ENCODE assay signal across 7 mouse cellular contexts in genomic region chr4:136310229-136311041, GRCm38 (mm10). TPM values are rescaled to one million over a fixed set of nuclear protein-coding genes. Genes with fewer than 3 reads are reported as not detected.
DNase-seq lines count a peak whose midpoint lies in the region; ATAC-seq lines count a peak whose summit lies in the region.

TSS of gene Hnrnpr (plus strand) at chr4:136310942.

- under 1% methylated on average over 65 of the region's 65 CpGs for WGBS in embryonic facial prominence, embryonic 12.5 days
- under 1% methylated on average over 60 of the region's 65 CpGs for WGBS in limb, embryonic 11.5 days
- WGBS in midbrain, embryonic 14.5 days: under 1% methylated on average over 59 of the region's 65 CpGs

- no peaks in the 10 kb centered on the region; the same call in 1 of the 2 replicates for H3K36me3 ChIP-seq in embryonic facial prominence, embryonic 12.5 days
- no peaks in the 10 kb centered on the region for H3K36me3 ChIP-seq in limb, embryonic 11.5 days (ENCODE audit: control insufficient read depth, insufficient read depth, low read length)
- no peaks in the 10 kb centered on the region for H3K36me3 ChIP-seq in midbrain, embryonic 14.5 days (ENCODE audit: control insufficient read depth, insufficient read depth, low read length)

- peak within 1 kb of the TSS; percentile 99 for H3K4me3 ChIP-seq in embryonic facial prominence, embryonic 12.5 days
- H3K4me3 ChIP-seq in limb, embryonic 11.5 days (ENCODE audit: low read depth, low read length): peak within 1 kb of the TSS; percentile 100
- peak within 1 kb of the TSS; percentile 100 for H3K4me3 ChIP-seq in midbrain, embryonic 14.5 days (replicated peaks; ENCODE audit: low read depth, low read length)

- peaks cover 30% of the 10 kb centered on the region for H3K4me1 ChIP-seq in embryonic facial prominence, embryonic 12.5 days
- peaks cover 9% of the 10 kb centered on the region for H3K4me1 ChIP-seq in limb, embryonic 11.5 days (ENCODE audit: control insufficient read depth, insufficient read depth, low read length)
- peaks cover 38% of the 10 kb centered on the region for H3K4me1 ChIP-seq in midbrain, embryonic 14.5 days (ENCODE audit: control insufficient read depth, insufficient read depth, low read length)

- peak; percentile 100 for ATAC-seq in embryonic facial prominence, embryonic 12.5 days (ENCODE audit: insufficient number of reproducible peaks, insufficient read depth, low FRiP score, low TSS enrichment)
- peak; percentile 98 for ATAC-seq in limb, embryonic 11.5 days (ENCODE audit: insufficient number of reproducible peaks, low FRiP score, low TSS enrichment, low read depth)
- ATAC-seq in midbrain, embryonic 14.5 days (ENCODE audit: low FRiP score, low TSS enrichment): peak; percentile 99

- H3K9me3 ChIP-seq in embryonic facial prominence, embryonic 12.5 days: no peaks in the 10 kb centered on the region
- no peaks in the 10 kb centered on the region for H3K9me3 ChIP-seq in limb, embryonic 11.5 days (ENCODE audit: control insufficient read depth, low read length)
- H3K9me3 ChIP-seq in midbrain, embryonic 14.5 days (ENCODE audit: control insufficient read depth, low read length): no peaks in the 10 kb centered on the region

- peak within 1 kb of the TSS; percentile 99 for H3K27ac ChIP-seq in embryonic facial prominence, embryonic 12.5 days
- H3K27ac ChIP-seq in limb, embryonic 11.5 days (replicated peaks; ENCODE audit: low read depth, low read length): peak within 1 kb of the TSS; percentile 100
- peak within 1 kb of the TSS; percentile 98 for H3K27ac ChIP-seq in midbrain, embryonic 14.5 days (replicated peaks; ENCODE audit: low read depth, low read length)

- H3K4me2 ChIP-seq in embryonic facial prominence, embryonic 12.5 days (replicated peaks): peak within 1 kb of the TSS; percentile 74
- peak within 1 kb of the TSS; percentile 62 for H3K4me2 ChIP-seq in limb, embryonic 11.5 days (ENCODE audit: low read depth, severe bottlenecking)
- H3K4me2 ChIP-seq in midbrain, embryonic 14.5 days (ENCODE audit: low read length): peak within 1 kb of the TSS; percentile 87

- H3K27me3 ChIP-seq in embryonic facial prominence, embryonic 12.5 days: no peaks in the 10 kb centered on the region
- no peaks in the 10 kb centered on the region for H3K27me3 ChIP-seq in limb, embryonic 11.5 days (ENCODE audit: control insufficient read depth, insufficient read depth, low read length)
- H3K27me3 ChIP-seq in midbrain, embryonic 14.5 days (ENCODE audit: control insufficient read depth, insufficient read depth, low read length): no peaks in the 10 kb centered on the region

- peak; percentile 99 for DNase-seq in adrenal gland, postnatal 25 days
- peak; percentile 100 for DNase-seq in heart, adult 11 months
- DNase-seq in kidney, adult 18-20 months: peak; percentile 99
- DNase-seq in limb, embryonic 11.5 days (ENCODE audit: low spot score): peak; percentile 100
- DNase-seq in midbrain, embryonic 14.5 days: peak; percentile 99
- peak; percentile 97 to 99 for DNase-seq in spleen, adult 18-20 months

- peak within 1 kb of the TSS; percentile 98 for H3K9ac ChIP-seq in embryonic facial prominence, embryonic 12.5 days
- H3K9ac ChIP-seq in limb, embryonic 11.5 days (ENCODE audit: low read length): peak within 1 kb of the TSS; percentile 100
- H3K9ac ChIP-seq in midbrain, embryonic 14.5 days (replicated peaks; ENCODE audit: low read length): peak within 1 kb of the TSS; percentile 99

RNA-seq across cellular contexts. Expression of gene Hnrnpr, which starts in this region (rescaled TPM):
- total RNA-seq in adrenal gland, postnatal 25 days (2021): 73.9 and 97.0 TPM in 2 replicates
- 230 and 253 TPM in 2 replicates for polyA plus RNA-seq in embryonic facial prominence, embryonic 12.5 days (2016; fragmentation: Nextera tagmentation; extraction: Ambion mirVana)
- 192 and 196 TPM in 2 replicates for polyA plus RNA-seq in limb, embryonic 11.5 days (2014; fragmentation: Nextera tagmentation; extraction: Ambion mirVana)
- 152 and 207 TPM in 2 replicates for polyA plus RNA-seq in midbrain, embryonic 14.5 days (2014; fragmentation: Nextera tagmentation; extraction: Ambion mirVana)

Comparison
In these comparisons a context has a peak if more than half of its experiments do, and no peak if none do; other contexts are left out.
1. Peak in every context shown above with its lines: DNase-seq, ATAC-seq, H3K4me3 ChIP-seq and H3K27ac ChIP-seq.